Mouse (Mus musculus): ENCODE measurements at regions not wholly inside any gene's neighbourhood (a gene's known extent, or its start where the extent isn't known, plus 50 kb on each side); places are given as distances from the start of the nearest gene placed in this dataset.

DNA sequence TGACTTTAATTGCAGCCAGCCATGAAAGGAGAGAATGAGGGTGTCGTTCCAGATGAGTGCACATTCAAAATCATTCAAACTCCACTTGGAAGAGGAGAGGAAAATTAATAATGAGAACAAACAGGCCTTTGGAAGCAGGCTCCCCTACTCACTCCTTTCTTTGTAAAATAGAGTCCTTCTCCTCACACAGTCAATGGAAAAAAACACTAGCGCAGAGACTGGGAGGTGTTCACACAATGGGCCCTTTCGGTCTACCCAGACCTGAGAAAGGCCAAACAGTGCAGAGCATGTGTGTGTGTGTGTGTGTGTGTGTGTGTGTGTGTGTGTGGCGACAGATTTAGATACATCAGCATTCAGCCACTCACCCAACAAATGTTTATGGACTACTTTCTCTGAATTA, 56.0 kb upstream of the Lrig1 start:
- TF ChIP-seq CTCF (IDR thresholded peaks at IDR 0.05) = no peak
- TF ChIP-seq EP300 (IDR thresholded peaks at IDR 0.05) = no peak
